Mouse (Mus musculus): ENCODE results near the gene Wdr75.

GRCm38 (mm10) chr1:45825630-45826029 is 30.7 kb downstream of the Wdr75 start:
- TF ChIP-seq CTCF (IDR thresholded peaks at IDR 0.05; ENCODE audit: low read depth, low read length) (no peak), GATA1 (IDR thresholded peaks at IDR 0.05; ENCODE audit: borderline replicate concordance, low read length) (no peak), TAL1 (conservative IDR thresholded peaks at IDR 0.05; ENCODE audit: low read depth, low read length) (no peak), GATA2 (IDR thresholded peaks at IDR 0.05; ENCODE audit: borderline replicate concordance, low read depth, low read length) (no peak)
